Mouse (Mus musculus): ENCODE measurements around the gene Fam20a. TPM values are rescaled to one million over a fixed set of nuclear protein-coding genes. Genes with fewer than 3 reads are reported as not detected.

Fam20a gene
- polyA plus RNA-seq, 1 experiment, result 25.3 TPM

- WGBS, result 47% methylated on average over 7 of the region's 7 CpGs
- no peak overlapping the region for H3K27ac ChIP-seq (ENCODE audit: insufficient read depth, low read depth, low read length)
- H3K27me3 ChIP-seq (ENCODE audit: control insufficient read depth, insufficient read depth, low read length), result no peaks in the 10 kb centered on the region
- TF ChIP-seq CTCF (IDR thresholded peaks at IDR 0.05; ENCODE audit: extremely low read depth, insufficient read length, insufficient replicate concordance, low read depth, low read length) (no peak), POLR2A (IDR thresholded peaks at IDR 0.05; ENCODE audit: low read depth, low read length) (no peak)
- peaks cover 8% of the 10 kb centered on the region; the same call in 1 of the 2 replicates for H3K4me1 ChIP-seq (ENCODE audit: control insufficient read depth, insufficient read depth, insufficient read length, low read length)
- H3K36me3 ChIP-seq (ENCODE audit: control insufficient read depth, insufficient read depth, low read length), result no peaks in the 10 kb centered on the region
- no peak overlapping the region for H3K4me3 ChIP-seq (ENCODE audit: low read depth, low read length)
Measured at GRCm38 (mm10) chr11:109648510-109648909, 73.6 kb downstream of the Fam20a start.

- H3K27ac ChIP-seq (ENCODE audit: insufficient read depth, low read depth, low read length), result no peak overlapping the region
- no peak overlapping the region for H3K4me3 ChIP-seq (ENCODE audit: low read depth, low read length)
- 68% methylated on average over 5 of the region's 5 CpGs for WGBS
- H3K27me3 ChIP-seq (ENCODE audit: control insufficient read depth, insufficient read depth, low read length), result no peaks in the 10 kb centered on the region; the same call in 1 of the 2 replicates
- H3K4me1 ChIP-seq (ENCODE audit: control insufficient read depth, insufficient read depth, insufficient read length, low read length), result no peaks in the 10 kb centered on the region
- no peaks in the 10 kb centered on the region for H3K36me3 ChIP-seq (ENCODE audit: control insufficient read depth, insufficient read depth, low read length)
- TF ChIP-seq CTCF (IDR thresholded peaks at IDR 0.05; ENCODE audit: extremely low read depth, insufficient read length, insufficient replicate concordance, low read depth, low read length), result no peak
- TF ChIP-seq POLR2A (IDR thresholded peaks at IDR 0.05; ENCODE audit: low read depth, low read length), result no peak
Measured at GRCm38 (mm10) chr11:109641498-109642222, 80.4 kb downstream of the Fam20a start.

GRCm38 (mm10) chr11:109635871-109636395, 86.1 kb downstream of the Fam20a start:
- Histone ChIP-seq H3K27ac (ENCODE audit: insufficient read depth, low read depth, low read length) (no peak overlapping the region), H3K4me1 (ENCODE audit: control insufficient read depth, insufficient read depth, insufficient read length, low read length) (no peaks in the 10 kb centered on the region), H3K4me3 (ENCODE audit: low read depth, low read length) (no peak overlapping the region), H3K27me3 (ENCODE audit: control insufficient read depth, insufficient read depth, low read length) (no peaks in the 10 kb centered on the region; the same call in 1 of the 2 replicates), H3K36me3 (ENCODE audit: control insufficient read depth, insufficient read depth, low read length) (no peaks in the 10 kb centered on the region)
- WGBS, result 16% methylated on average over 6 of the region's 6 CpGs
- TF ChIP-seq POLR2A (IDR thresholded peaks at IDR 0.05; ENCODE audit: low read depth, low read length) (no peak), CTCF (IDR thresholded peaks at IDR 0.05; ENCODE audit: extremely low read depth, insufficient read length, insufficient replicate concordance, low read depth, low read length) (no peak)

- TF ChIP-seq POLR2A (IDR thresholded peaks at IDR 0.05; ENCODE audit: low read depth, low read length) (no peak), CTCF (IDR thresholded peaks at IDR 0.05; ENCODE audit: extremely low read depth, insufficient read length, insufficient replicate concordance, low read depth, low read length) (no peak)
- Histone ChIP-seq H3K4me3 (ENCODE audit: low read depth, low read length) (no peak overlapping the region), H3K27ac (ENCODE audit: insufficient read depth, low read depth, low read length) (no peak overlapping the region), H3K4me1 (ENCODE audit: control insufficient read depth, insufficient read depth, insufficient read length, low read length) (no peaks in the 10 kb centered on the region), H3K27me3 (ENCODE audit: control insufficient read depth, insufficient read depth, low read length) (no peaks in the 10 kb centered on the region; the same call in 1 of the 2 replicates), H3K36me3 (ENCODE audit: control insufficient read depth, insufficient read depth, low read length) (no peaks in the 10 kb centered on the region)
- WGBS, result 80% methylated on average over 9 of the region's 9 CpGs
Measured at GRCm38 (mm10) chr11:109634928-109635327, 87.2 kb downstream of the Fam20a start.

GRCm38 (mm10) chr11:109629021-109629521, 93.0 kb downstream of the Fam20a start:
- H3K27ac ChIP-seq (ENCODE audit: insufficient read depth, low read depth, low read length), result no peak overlapping the region
- H3K36me3 ChIP-seq (ENCODE audit: control insufficient read depth, insufficient read depth, low read length), result no peaks in the 10 kb centered on the region
- H3K4me1 ChIP-seq (ENCODE audit: control insufficient read depth, insufficient read depth, insufficient read length, low read length), result no peaks in the 10 kb centered on the region
- H3K27me3 ChIP-seq (ENCODE audit: control insufficient read depth, insufficient read depth, low read length), result no peaks in the 10 kb centered on the region
- no peak overlapping the region for H3K4me3 ChIP-seq (ENCODE audit: low read depth, low read length)
- TF ChIP-seq CTCF (IDR thresholded peaks at IDR 0.05; ENCODE audit: extremely low read depth, insufficient read length, insufficient replicate concordance, low read depth, low read length) (no peak), POLR2A (IDR thresholded peaks at IDR 0.05; ENCODE audit: low read depth, low read length) (no peak)
- WGBS, result 72% methylated on average over 10 of the region's 10 CpGs

GRCm38 (mm10) chr11:109628099-109628498, 94.0 kb downstream of the Fam20a start:
- Histone ChIP-seq H3K36me3 (ENCODE audit: control insufficient read depth, insufficient read depth, low read length) (no peaks in the 10 kb centered on the region), H3K4me1 (ENCODE audit: control insufficient read depth, insufficient read depth, insufficient read length, low read length) (no peaks in the 10 kb centered on the region), H3K4me3 (ENCODE audit: low read depth, low read length) (no peak overlapping the region), H3K27ac (ENCODE audit: insufficient read depth, low read depth, low read length) (no peak overlapping the region), H3K27me3 (ENCODE audit: control insufficient read depth, insufficient read depth, low read length) (no peaks in the 10 kb centered on the region)
- WGBS, result 81% methylated on average over 3 of the region's 3 CpGs
- TF ChIP-seq CTCF (IDR thresholded peaks at IDR 0.05; ENCODE audit: extremely low read depth, insufficient read length, insufficient replicate concordance, low read depth, low read length), result no peak
- no peak for TF ChIP-seq POLR2A (IDR thresholded peaks at IDR 0.05; ENCODE audit: low read depth, low read length)

GRCm38 (mm10) chr11:109627648-109628047, 94.4 kb downstream of the Fam20a start:
- no peak for TF ChIP-seq POLR2A (IDR thresholded peaks at IDR 0.05; ENCODE audit: low read depth, low read length)
- no peak for TF ChIP-seq CTCF (IDR thresholded peaks at IDR 0.05; ENCODE audit: extremely low read depth, insufficient read length, insufficient replicate concordance, low read depth, low read length)
- H3K4me3 ChIP-seq (ENCODE audit: low read depth, low read length), result no peak overlapping the region
- 81% methylated on average over 4 of the region's 4 CpGs for WGBS

More at GRCm38 (mm10) chr11:109627648-109628047, 94.4 kb downstream of the Fam20a start:
- Histone ChIP-seq H3K36me3 (ENCODE audit: control insufficient read depth, insufficient read depth, low read length) (no peaks in the 10 kb centered on the region), H3K27me3 (ENCODE audit: control insufficient read depth, insufficient read depth, low read length) (no peaks in the 10 kb centered on the region), H3K27ac (ENCODE audit: insufficient read depth, low read depth, low read length) (no peak overlapping the region), H3K4me1 (ENCODE audit: control insufficient read depth, insufficient read depth, insufficient read length, low read length) (no peaks in the 10 kb centered on the region)

All from small intestine, adult 2 months (tissue).